Mouse (Mus musculus) spleen, embryonic (tissue): ENCODE measurements at regions not wholly inside any gene's neighbourhood (a gene's known extent, or its start where the extent isn't known, plus 50 kb on each side); places are given as distances from the start of the nearest gene placed in this dataset.

Experiments used
- CTCF ChIA-PET: fragments of 350-600 bp; sonication (Branson Sonifier 250); formaldehyde crosslinking; loops from one replicate; lab custom pipeline; 2022; lab: Charles Lee

- CTCF ChIA-PET: no interaction called here
Observed at GRCm38 (mm10) chr3:115655020-115655419, 59.9 kb downstream of the S1pr1 start.

GRCm38 (mm10) chr3:115652236-115652635 is 62.6 kb downstream of the S1pr1 start:
- CTCF ChIA-PET: no interaction called here

GRCm38 (mm10) chr3:115649338-115650117 is 65.3 kb downstream of the S1pr1 start:
- CTCF ChIA-PET: interaction anchor here (0.7 kb wide), 1 partner anchor 63 kb away, joined by 4 read pairs; no protein-coding TSS in a partner anchor

- CTCF ChIA-PET: interaction anchor here (0.6 to 0.7 kb wide), 2 partner anchors 46 to 198 kb away, joined by 3 to 18 read pairs; no protein-coding TSS in a partner anchor
Observed at GRCm38 (mm10) chr3:115646993-115647392, 67.9 kb downstream of the S1pr1 start.

- CTCF ChIA-PET: interaction anchor here (1.1 kb wide), 1 partner anchor 38 kb away, joined by 3 read pairs; no protein-coding TSS in a partner anchor
Observed at GRCm38 (mm10) chr3:115644307-115644706, 70.6 kb downstream of the S1pr1 start.

- CTCF ChIA-PET: no interaction called here
Observed at GRCm38 (mm10) chr3:115642846-115643260, 72.0 kb downstream of the S1pr1 start.

- CTCF ChIA-PET: interaction anchor here (0.6 to 0.7 kb wide), 2 partner anchors 94 to 131 kb away, joined by 3 to 5 read pairs; no protein-coding TSS in a partner anchor
Observed at GRCm38 (mm10) chr3:115642001-115642845, 72.6 kb downstream of the S1pr1 start.

- CTCF ChIA-PET: no interaction called here
Observed at GRCm38 (mm10) chr3:115641411-115641810, 73.5 kb downstream of the S1pr1 start.

GRCm38 (mm10) chr3:115635487-115635886 is 79.4 kb downstream of the S1pr1 start:
- CTCF ChIA-PET: no interaction called here

- CTCF ChIA-PET: no interaction called here
Observed at GRCm38 (mm10) chr3:115635081-115635480, 79.8 kb downstream of the S1pr1 start.

- CTCF ChIA-PET: no interaction called here
Observed at GRCm38 (mm10) chr3:115632417-115632743, 82.5 kb downstream of the S1pr1 start.

- CTCF ChIA-PET: interaction anchor here (0.5 kb wide), 1 partner anchor 43 kb away, joined by 6 read pairs; no protein-coding TSS in a partner anchor
Observed at GRCm38 (mm10) chr3:115631573-115632416, 83.1 kb downstream of the S1pr1 start.

GRCm38 (mm10) chr3:115622920-115623319 is 92.0 kb downstream of the S1pr1 start:
- CTCF ChIA-PET: no interaction called here

GRCm38 (mm10) chr3:115622300-115622699 is 92.6 kb downstream of the S1pr1 start:
- CTCF ChIA-PET: no interaction called here

GRCm38 (mm10) chr3:115619970-115620369 is 94.9 kb downstream of the S1pr1 start:
- CTCF ChIA-PET: no interaction called here

GRCm38 (mm10) chr3:115615994-115616598 is 98.8 kb downstream of the S1pr1 start:
- CTCF ChIA-PET: no interaction called here

- CTCF ChIA-PET: no interaction called here
Observed at GRCm38 (mm10) chr3:115612859-115613258, 102.0 kb downstream of the S1pr1 start.

GRCm38 (mm10) chr3:115608087-115608486 is 106.8 kb downstream of the S1pr1 start:
- CTCF ChIA-PET: no interaction called here

GRCm38 (mm10) chr3:115604734-115605279 is 110.1 kb downstream of the S1pr1 start:
- CTCF ChIA-PET: interaction anchor here (0.5 kb wide), 1 partner anchor 41 kb away, joined by 4 read pairs; no protein-coding TSS in a partner anchor

- CTCF ChIA-PET: interaction anchor here (0.5 kb wide), 1 partner anchor 42 kb away, joined by 4 read pairs; no protein-coding TSS in a partner anchor
Observed at GRCm38 (mm10) chr3:115604267-115604666, 110.6 kb downstream of the S1pr1 start.
